Mouse (Mus musculus): Measurements from ENCODE around the gene Orai3.

GRCm38 (mm10) chr7:127798591-127798990, 29.0 kb downstream of the Orai3 start:
- TF ChIP-seq POLR2A (IDR thresholded peaks at IDR 0.05; ENCODE audit: low read depth, low read length), result no peak
- TF ChIP-seq CTCF (IDR thresholded peaks at IDR 0.05; ENCODE audit: extremely low read depth, insufficient read length, insufficient replicate concordance, low read depth, low read length), result no peak

All from small intestine, adult 2 months (tissue).